Comparison of ENCODE assay signal across 23 mouse cellular contexts in the genomic region with DNA sequence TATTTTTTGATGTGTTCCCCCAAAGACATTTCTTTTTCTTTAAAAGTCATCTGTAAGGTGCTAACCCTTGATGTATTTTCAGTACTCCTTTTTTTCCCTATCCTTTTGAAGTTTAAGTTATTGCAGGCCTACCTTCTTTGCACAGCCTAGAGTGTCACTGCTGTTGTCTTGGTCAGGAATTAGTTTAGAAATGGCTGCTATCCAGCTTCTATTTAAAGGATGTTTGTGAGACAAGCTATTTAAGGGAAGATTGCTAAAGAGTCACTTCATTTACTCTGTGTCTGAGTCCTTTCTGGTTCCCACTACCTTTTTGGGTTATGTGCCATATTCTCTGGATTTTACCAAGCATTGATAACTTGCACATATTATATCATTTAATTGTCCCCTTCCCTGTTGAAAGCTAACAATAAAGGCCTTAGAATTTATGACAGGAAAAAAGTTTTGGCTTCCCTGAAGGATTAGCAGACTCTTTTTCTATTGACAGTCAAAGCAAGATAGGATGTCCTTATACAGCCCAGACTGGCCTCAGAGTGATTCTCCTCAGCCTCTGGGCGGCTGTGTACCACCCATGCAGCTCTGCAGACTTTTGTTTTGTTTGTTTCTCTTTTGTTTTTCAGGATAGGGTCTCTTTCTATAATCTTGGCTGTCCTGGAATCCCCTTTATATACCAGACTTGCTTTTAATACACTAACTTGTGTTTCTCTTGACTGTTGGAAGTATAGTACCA. TPM values are rescaled to one million over a fixed set of nuclear protein-coding genes. Genes with fewer than 3 reads are reported as not detected.
DNase-seq lines count a peak whose midpoint lies in the region; ATAC-seq and TF ChIP-seq lines count a peak whose summit lies in the region.
"Had no signal": no experiment of that assay in that cellular context is flagged by ENCODE, and none has a peak within 500 bp of the region (broad histone marks: within the 10 kb centered on the region; RNA-seq: fewer than 3 reads in every experiment).

No protein-coding gene starts in this region.

- DNase-seq in gastrocnemius, adult 18-20 months (ENCODE audit: low spot score) = peak; percentile 33
- no peak for DNase-seq in gastrocnemius, postnatal 25 days
- DNase-seq in layer of hippocampus, adult 2 months (ENCODE audit: low spot score in 2 of 2) = no peak
- no peak for DNase-seq in layer of hippocampus, adult 18-20 months (ENCODE audit: low spot score in 2 of 2)
- DNase-seq in skeletal muscle tissue, adult 2 months (ENCODE audit: low read depth, low spot score) = peak; percentile 44
- DNase-seq in liver = no peak
- DNase-seq: adrenal gland, postnatal 14 days; cerebellum, adult 11 months; cerebellum, postnatal 25 days; gastrocnemius, postnatal 14 days; kidney, adult 8-10 months; kidney, postnatal 14 days; layer of hippocampus, adult 9-11 months; lung, embryonic 14.5 days; right cerebral cortex, adult 18-20 months; thymus, postnatal 25 days had no signal

- no peak for ATAC-seq in heart, embryonic 12.5 days (ENCODE audit: insufficient number of reproducible peaks, low FRiP score)
- ATAC-seq: liver, embryonic 12.5 days; midbrain, embryonic 13.5 days had no signal

- no peak for TF ChIP-seq CTCF in layer of hippocampus, adult 2 months (conservative IDR thresholded peaks at IDR 0.05)

- WGBS in heart, embryonic 12.5 days = 53% methylated on average over 1 of the region's 1 CpGs

- H3K36me3 ChIP-seq in heart, embryonic 12.5 days = 0 out of 2 replicates have a peak, but pooled peaks cover 10% of the 10 kb centered on the region

- no peaks in the 10 kb centered on the region for H3K9me3 ChIP-seq in heart, embryonic 12.5 days (replicated peaks)
- H3K9me3 ChIP-seq: embryonic facial prominence, embryonic 15.5 days; hindbrain, embryonic 12.5 days; liver, embryonic 12.5 days; midbrain, embryonic 13.5 days; neural tube, embryonic 12.5 days had no signal

- no peak overlapping the region for H3K4me2 ChIP-seq in heart, embryonic 12.5 days
- H3K4me2 ChIP-seq: embryonic facial prominence, embryonic 15.5 days; hindbrain, embryonic 12.5 days; liver, embryonic 12.5 days; lung, embryonic 14.5 days; midbrain, embryonic 13.5 days; neural tube, embryonic 12.5 days had no signal

- no peak overlapping the region for H3K4me3 ChIP-seq in layer of hippocampus, adult 2 months
- H3K4me3 ChIP-seq in heart, embryonic 12.5 days = no peak overlapping the region
- H3K4me3 ChIP-seq: embryonic facial prominence, embryonic 15.5 days; hindbrain, embryonic 12.5 days; liver, embryonic 12.5 days; midbrain, embryonic 13.5 days; neural tube, embryonic 12.5 days had no signal

- H3K9ac ChIP-seq in heart, embryonic 12.5 days = no peak overlapping the region
- H3K9ac ChIP-seq: embryonic facial prominence, embryonic 15.5 days; hindbrain, embryonic 12.5 days; liver, embryonic 12.5 days; lung, embryonic 14.5 days; midbrain, embryonic 13.5 days; neural tube, embryonic 12.5 days had no signal

- no peaks in the 10 kb centered on the region for H3K27me3 ChIP-seq in heart, embryonic 12.5 days (replicated peaks)
- H3K27me3 ChIP-seq: CH12.LX; embryonic facial prominence, embryonic 15.5 days; hindbrain, embryonic 12.5 days; liver, embryonic 12.5 days; midbrain, embryonic 13.5 days; neural tube, embryonic 12.5 days had no signal

- H3K27ac ChIP-seq in layer of hippocampus, adult 2 months = 0 out of 2 replicates have a peak overlapping the region, but pooled peaks have one; percentile 28
- peak overlapping the region; percentile 91 for H3K27ac ChIP-seq in heart, embryonic 12.5 days (ENCODE audit: poor library complexity, severe bottlenecking)
- H3K27ac ChIP-seq: embryonic facial prominence, embryonic 15.5 days; liver, embryonic 12.5 days; neural tube, embryonic 12.5 days had no signal

- peaks cover 15% of the 10 kb centered on the region; the same call in 1 of the 2 replicates for H3K4me1 ChIP-seq in heart, embryonic 12.5 days (replicated peaks)
- H3K4me1 ChIP-seq: embryonic facial prominence, embryonic 15.5 days; liver, embryonic 12.5 days had no signal

RNA-seq across cellular contexts. Expression of a gene that starts 25.7 kb away (rescaled TPM):
- total RNA-seq in gastrocnemius, adult 18-20 months (2021) = 10 to 100 TPM; 35.8 to 37.1 TPM
- total RNA-seq in gastrocnemius, postnatal 25 days (2021) = 10 to 100 TPM; 32.6 to 35.2 TPM
- total RNA-seq in layer of hippocampus, adult 2 months (2021) = 10 to 100 TPM; 93.4 to 96.9 TPM
- total RNA-seq in layer of hippocampus, adult 18-20 months (2021) = 10 to 100 TPM; 87.9 to 91.3 TPM
- polyA plus RNA-seq in heart, embryonic 12.5 days (2016; fragmentation: Nextera tagmentation; extraction: Ambion mirVana) = 48.4 and 51.1 TPM in 2 replicates

RNA-seq across cellular contexts. Expression of a gene that starts 38.7 kb away (rescaled TPM):
- 1 to 10 TPM; 5.3 to 6.4 TPM for total RNA-seq in gastrocnemius, adult 18-20 months (2021)
- 1 to 10 TPM; 5.0 TPM for total RNA-seq in gastrocnemius, postnatal 25 days (2021)
- total RNA-seq in layer of hippocampus, adult 2 months (2021) = 10 to 100 TPM; 10.7 to 11.7 TPM
- 1 to 10 TPM; 9.0 to 9.7 TPM for total RNA-seq in layer of hippocampus, adult 18-20 months (2021)
- 12.4 and 13.5 TPM in 2 replicates for polyA plus RNA-seq in heart, embryonic 12.5 days (2016; fragmentation: Nextera tagmentation; extraction: Ambion mirVana)

Comparison
In these comparisons a context has a peak if more than half of its experiments do, and no peak if none do; other contexts are left out.
1. DNase-seq: peak in gastrocnemius, adult 18-20 months (single experiment) and skeletal muscle tissue, adult 2 months (single experiment); none in gastrocnemius, postnatal 25 days (single experiment), layer of hippocampus, adult 2 months (0 of 2), layer of hippocampus, adult 18-20 months (0 of 2) and liver (single experiment).